Mouse (Mus musculus) MN1 (cell line): ENCODE results near the gene Nt5m.
A peak's percentile ranks its signal among the peaks of the same experiment; 100 is the strongest.
"Not testable (repeated sequence)": the region's sequence is repeated elsewhere in the genome, so short reads cannot be mapped to it uniquely, and the experiment has no call there.

Experiments used
- DNase-seq: peaks from one replicate; pipeline ENCODE4 v3.0.0-alpha.2; 2016; ENCODE audit warnings: low spot score

Gene Nt5m

DNA sequence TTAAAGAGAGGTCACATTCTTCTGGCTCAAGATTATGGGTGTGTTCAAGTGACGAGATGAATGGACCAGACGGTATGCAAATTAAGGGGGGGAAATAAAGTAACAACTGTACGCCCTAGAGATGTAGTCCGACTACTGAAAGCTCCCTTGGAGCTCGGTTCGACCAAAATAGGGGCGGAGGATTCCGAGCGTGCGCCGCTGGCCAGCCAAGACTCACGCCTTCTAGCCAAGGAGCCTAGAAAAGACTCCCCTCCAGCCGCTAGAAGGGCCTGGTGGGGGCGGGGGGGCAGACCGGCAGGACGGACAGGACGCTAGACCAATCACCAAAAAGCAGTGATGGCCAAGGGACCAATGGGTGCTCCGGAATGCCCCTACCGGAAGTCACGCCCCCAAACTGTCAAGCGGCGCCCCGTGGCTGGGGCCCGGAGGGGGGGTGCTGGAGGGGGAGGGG, at the start of gene Nt5m:
Gene Nt5m (plus strand): TSS at position 440 of the 451 bp plus-strand sequence.
- peak; percentile 97 for DNase-seq

DNA sequence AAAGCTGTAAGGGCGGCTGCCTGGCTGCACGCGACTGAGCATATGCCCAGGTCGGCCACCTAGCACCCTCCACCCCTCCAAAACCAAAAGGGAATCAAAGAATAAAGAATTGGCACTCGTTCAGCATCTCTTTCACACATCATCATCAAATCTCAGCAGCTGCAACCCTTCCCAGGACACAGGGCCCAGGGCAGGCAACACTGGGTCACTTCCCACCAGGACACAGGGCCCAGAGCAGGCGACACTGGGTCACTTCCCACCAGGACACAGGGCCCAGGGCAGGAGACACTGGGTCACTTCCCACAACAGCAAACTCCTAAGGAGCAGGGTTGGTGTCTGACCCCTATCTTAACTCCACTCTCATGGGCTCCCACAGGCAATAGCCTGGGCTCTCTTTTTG, 45.9 kb upstream of the Nt5m start:
- no peak for DNase-seq

DNA sequence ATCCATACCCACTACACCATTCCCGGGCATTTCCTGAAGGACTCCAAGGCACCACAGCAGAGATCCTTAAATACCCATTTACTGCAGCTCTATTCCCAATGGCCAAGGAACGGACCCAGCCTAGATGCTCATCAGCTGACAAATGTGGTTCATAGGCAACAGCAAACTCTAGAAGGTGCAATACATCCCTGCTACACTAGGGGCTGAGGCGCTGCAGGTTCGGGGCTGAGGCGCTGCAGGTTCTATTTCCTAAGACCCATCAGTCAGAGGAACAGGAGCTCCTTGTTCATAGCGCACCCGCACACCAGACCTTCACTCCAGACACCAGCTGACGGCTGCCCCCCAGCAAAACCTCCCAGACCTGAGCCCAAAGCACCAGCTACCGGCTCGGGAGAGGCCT, 38.8 kb upstream of the Nt5m start:
- DNase-seq, result no peak

DNA sequence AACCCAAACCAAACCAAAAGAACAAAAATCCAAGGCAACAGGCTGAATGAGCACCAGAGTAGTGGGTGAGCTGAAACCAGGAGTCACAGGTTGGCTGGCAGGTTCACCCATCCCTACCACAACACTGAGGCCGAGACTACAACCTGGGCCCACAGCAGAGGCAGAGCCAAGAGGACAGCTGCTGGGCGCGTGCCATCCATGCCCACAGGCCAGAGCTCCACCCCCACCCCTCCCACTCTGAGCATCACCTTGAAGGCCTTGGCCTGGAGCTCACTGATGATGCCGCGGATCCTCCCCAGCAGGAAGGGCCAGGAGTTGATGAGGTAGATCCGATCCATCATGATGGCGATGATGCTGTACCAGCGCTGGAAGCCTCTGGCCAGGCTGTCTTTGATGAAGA, 37.4 kb upstream of the Nt5m start:
- no peak for DNase-seq

DNA sequence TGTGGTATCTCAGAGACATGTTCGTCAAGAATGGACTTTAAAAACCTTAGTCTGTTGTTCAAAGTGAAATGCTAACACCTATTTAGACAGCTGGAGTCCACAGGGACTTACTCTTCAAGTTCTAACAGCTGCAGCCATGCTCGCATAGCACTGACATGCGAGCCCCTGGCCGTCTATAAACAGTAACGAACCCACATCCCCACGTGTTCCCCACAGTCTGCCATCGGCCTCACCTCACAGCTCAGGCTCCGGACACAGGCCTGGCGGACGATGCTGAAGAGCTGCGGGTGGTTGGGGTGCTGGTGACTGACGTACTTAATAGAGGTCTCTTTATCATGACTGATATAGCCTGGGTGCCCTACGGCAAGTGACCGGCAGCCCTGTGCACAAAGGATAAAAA, 35.7 kb upstream of the Nt5m start:
- DNase-seq, result no peak

DNA sequence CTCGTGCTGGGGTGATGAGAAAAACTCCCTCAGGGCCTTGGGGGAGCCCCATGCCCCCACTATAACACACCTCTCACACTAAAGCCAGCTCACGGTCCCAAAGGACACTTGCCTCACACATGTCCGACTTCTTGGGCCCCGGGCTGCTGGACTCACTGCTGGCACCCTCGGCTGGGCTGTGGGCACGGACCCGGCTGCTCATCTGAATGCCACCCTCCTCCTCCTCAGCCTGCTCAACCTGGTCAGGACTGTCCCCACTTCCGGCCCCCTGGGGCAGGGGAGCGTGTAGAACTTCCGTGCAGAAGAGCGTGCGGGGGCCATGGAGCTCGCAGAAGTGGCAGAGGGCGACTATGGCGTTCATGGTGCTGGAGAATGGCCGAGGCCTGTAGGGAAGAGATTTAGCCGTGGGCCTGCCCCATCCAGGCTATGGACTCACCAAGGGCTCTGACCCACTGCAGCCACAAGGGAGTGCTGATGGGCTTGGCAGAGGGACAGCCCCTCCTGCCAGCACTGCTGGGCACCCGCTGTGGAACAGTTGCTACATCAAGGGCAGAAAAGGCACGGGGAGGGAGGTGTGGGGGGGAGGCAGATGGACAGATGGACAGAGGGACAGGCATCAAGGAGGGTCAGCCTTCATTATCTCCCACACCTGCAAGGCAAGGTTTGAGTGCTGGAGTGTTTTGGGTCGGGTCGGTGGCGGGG, 34.7 kb upstream of the Nt5m start:
- peak; percentile 21 for DNase-seq

DNA sequence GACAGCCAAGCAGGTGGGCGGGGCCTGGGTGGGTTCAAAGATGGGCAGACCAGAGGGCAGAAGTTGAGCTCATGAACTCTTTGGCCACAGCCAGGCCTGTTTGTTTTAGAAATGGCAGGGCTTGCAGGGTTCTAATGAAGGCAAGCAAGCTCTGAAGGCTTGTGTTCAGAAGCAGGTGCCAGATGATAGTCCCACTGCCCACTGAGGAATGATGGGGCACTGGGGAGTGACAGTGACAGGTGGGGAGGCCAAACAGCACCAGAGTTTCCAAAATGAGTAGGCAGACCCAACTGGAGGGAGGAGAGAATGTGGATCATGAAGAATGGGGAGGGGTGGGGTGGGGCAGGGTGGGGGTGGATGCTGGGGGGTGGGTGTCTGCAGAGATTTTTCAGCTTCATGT, 34.0 kb upstream of the Nt5m start:
- DNase-seq, result no peak

DNA sequence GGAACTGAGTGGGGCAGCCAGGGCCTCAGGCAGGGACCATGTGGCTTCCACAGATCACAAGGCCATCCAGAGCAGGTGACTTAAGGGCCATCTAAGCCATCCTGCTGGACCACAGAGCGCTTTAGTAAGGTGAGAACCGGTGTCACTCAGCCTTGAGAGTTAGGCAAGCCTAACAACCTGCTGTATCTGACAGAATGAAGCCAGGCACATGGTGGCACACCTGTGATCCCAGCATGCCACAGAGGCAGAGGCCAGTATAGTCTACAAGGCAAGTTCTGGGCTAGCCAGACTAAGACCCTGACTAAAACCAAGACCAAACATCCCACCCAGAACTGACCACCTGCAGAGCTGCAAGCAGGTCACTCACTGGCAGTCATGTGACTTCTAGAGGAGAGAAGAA, 33.6 kb upstream of the Nt5m start:
- no peak for DNase-seq

DNA sequence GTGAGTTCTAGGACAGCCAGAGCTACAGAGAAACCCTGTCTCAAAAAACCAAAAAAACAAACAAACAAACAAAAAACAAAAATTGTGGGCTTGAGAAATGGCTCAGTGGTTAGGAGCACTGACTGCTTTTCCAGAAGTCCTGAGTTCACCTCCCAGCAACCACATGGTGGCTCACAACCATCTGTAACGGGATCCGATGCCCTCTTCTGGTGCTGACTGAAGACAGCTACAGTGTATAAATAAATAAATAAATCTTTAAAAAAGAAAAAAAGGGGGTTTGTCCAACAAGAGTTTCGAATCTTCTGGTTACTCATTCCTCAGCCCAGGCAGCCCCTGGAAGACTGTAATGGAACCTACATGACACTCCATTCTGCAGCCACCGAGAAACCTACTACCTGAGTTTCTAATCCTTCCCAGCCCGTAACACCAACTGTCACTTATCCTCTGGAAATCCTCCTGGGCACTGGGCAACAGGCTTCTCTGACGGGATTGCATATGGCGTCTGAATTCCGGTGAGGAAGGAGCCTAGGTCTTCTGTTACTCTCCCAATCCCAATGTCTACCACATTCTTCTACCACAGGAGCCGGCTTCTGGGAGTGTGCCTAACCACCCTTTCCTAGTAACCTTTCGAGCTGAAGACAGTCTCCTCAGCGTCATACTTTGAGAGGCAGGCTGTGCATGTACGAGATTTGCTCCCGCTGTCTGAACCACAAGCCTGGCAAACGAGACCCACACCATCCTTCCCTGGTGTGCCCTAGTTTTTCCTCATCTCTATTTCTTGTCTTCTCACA, 30.9 kb upstream of the Nt5m start:
- no peak for DNase-seq

DNA sequence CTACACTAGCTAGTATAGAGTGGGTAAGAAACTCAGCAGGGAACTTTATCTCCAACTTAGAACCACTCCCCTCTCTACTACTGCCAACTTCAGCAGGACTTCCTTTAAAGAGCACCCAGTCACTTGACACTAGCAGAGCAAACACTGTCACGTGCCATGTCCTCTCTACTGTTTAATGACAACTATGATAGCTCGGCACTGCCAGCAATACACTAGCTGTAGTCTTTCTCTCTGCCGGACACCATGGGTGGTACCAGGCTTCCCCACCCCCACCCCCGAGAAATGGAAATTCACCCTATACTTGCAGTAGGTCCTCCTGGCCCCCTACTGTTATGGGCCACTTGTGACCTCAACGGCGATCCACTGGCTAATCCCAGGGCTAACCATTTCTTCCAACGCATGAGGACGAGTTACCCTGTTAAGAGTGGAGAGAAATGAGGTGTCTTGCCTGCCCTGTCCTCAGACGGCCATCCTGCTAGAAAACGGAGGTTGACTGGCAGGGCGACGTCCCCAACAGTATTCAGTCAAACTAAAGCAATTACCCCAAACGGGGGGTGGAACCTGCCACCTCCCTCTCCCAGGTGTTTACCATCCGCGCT, 30.1 kb upstream of the Nt5m start:
- DNase-seq, result peak; percentile 64

DNA sequence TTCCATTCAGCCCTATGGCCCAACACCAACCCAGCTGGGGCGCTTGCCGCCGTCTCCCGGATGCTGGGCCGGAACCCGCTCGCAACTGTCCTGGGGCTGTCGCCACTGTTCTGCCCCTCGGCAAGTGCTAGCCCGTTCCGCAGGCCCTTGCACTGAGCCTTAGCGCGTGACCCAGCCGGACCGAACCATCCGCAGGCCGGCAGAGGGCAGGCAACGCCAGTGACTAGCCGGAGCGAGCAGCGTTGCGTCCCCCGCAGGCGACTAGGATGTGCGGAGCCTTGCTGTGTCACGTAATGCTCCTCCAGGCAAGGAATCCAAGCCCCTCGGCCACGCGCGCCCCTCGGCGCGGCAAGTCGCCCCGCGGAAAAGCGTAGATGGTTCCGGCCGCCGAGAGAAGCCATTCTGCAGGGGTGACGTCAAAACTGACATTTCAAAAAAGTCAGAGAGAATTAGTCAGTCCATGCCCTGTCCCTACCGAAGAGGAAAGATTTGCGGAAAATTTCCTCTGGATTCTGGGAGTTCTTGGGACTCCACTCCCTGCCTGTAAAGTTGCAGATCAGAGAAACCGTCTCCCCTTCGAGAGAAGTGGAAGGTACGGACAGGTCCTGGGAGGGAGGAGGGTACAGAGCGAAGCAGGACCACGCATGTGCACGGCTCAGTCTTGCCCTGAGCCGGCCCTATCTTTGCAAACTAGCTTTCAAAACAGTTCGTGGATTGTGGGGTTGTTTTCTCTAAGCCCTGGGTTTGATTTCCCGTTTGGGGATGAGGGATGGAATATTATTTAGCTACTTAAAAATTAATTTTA, 29.4 kb upstream of the Nt5m start, which contains the start of gene Flcn:
Gene Flcn (minus strand): TSS at position 347 of the 805 bp plus-strand sequence.
- peak; percentile 92 for DNase-seq

DNA sequence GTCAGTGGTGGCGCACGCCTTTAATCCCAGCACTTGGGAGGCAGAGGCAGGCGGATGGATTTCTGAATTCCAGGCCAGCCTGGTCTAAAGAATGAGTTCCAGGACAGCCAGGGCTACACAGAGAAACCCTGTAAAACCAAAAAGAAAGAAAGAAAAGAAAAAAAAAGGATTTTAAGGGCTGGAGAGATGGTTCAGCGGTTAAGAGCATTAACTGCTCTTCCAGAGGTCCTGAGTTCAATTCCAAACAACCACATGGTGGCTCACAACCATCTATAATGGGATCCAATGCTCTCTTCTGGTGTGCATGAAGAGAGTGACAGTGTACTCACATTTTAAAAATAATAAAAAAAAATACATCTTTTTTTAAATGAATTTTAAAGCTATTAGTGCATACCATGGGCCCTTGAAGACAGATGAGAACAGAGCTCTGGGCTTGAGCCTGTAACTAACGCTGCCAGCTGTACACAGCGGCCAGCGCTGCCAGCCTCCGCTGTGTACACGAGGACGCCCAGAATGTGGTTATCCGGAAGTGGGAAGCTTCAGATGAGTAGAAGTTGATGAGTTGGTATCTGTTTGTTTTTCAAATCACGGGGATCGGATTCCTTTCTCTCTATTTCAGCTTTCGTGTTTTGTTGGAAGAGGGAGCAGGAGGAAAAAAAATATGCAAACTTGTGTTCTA, 28.6 kb upstream of the Nt5m start:
- peak; percentile 73 for DNase-seq

DNA sequence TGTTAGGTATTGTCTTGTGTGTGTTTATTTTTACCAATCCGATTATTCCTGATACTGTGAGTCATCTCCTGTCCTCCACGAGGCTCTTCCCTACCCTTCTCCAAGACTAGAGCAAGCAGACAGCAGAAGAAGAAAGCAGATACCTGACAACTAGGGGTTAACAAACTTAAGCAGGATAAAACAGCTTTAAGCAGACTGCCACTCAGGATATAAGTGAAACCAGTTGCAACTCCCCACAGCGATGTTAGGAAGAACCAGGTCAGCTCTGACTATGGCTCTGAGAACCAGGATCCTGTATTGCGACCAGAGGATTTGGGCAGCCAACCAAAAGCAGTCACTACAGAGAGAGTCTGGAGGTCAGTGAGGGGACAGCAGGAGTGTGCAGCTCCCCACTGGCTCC, 28.0 kb upstream of the Nt5m start:
- peak; percentile 75 for DNase-seq

DNA sequence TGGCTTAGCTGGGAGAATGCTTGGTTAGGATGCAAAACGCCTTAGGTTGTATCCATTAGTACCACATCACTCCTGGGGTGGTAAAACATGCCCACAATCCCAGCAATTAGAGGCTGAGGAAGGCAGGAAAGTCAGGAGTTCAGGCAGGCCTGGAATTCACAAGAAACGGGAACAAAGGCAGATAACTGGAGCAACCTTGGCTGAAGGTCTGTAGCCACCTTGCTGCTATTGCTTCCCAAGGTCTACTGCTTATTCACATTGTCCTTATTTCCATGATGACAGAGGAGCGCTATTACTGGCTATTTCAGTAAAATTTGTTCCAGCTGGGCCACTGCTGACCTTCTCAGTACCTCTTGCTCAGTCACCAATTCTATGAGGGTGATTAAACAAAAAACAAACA, 26.0 kb upstream of the Nt5m start:
- DNase-seq, result no peak

DNA sequence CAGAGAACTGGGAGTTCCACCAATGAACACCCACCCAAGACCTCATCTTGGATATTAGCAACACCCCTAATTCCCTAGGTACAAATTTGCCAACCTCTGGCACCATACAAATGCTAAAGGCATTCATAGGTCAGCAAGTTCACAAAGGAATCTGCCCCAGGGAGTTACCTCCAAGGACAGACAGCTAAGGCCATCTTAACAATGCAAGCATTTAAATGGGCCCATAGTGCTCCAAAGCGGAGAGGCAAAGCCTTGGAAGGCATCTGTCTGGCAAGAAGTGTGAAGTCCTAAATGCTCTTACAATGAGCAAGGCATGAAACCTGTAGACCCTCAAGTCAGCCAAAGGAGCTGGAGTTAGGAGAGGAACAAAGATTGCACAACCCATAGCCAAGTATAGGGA, 24.9 kb upstream of the Nt5m start:
- DNase-seq, result no peak

DNA sequence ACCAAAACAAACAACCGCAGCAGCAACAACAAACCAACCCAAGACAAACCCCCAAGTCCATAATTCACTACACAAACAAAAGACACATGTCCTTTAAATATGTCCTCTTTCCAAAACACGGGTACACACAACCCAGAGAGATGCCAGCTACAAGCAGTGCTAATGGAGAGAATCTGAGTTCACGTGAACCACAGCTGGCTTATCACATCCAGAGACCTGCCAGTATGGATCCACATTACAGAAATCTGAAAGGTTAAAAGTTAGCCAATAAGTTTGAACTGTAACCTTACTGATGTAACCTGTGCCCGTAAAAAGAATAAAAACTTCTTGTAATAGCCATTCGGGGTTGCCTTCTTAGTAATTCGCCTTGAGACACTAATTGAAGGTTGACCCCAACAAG, 24.3 kb upstream of the Nt5m start:
- DNase-seq, result no peak

DNA sequence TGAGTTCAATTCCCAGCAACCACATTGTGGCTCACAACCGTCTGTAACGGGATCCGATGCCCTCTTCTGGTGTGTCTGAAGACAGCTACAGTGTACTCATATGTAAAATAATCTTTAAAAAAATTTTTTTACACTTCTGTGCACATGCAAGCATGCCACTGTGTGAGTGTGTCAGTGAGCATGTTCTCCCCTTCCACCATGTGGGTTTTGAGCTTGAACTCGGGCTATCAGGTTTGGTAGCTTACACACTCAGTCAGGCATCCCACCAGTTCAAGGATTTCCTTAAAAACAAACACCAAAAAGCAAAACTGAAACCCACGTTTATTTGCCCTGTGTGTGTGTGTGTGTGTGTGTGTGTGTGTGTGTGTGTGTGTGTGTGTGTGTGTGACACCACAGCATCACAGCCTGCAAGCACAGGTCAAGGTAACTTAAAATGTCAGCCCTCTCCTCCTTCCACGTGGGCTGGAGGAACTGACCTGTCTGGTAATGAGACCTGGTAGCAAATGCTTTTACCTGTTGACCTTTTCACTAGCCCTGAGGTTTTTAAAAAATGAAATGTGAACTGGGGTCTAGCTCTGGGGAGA, 23.7 kb upstream of the Nt5m start:
- DNase-seq, result no peak

DNA sequence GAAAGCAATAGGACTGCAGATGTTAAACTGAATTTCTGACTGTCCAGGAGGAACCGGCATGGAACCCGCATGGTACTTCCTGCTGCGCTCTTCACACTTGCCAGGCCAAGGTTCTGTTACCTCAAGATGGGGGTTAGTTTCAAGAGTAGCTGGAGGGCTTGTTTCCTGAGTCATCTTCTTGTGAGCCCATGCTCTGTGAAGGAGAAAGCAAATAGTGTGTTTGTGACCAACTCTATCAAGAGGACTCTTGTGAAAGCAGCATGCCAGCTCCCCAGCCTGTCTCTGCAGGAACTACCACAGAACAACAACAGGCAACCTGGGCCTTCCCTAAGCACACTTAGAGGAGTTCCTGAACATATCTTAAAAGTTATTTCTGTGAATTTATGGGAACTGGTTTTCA, 21.3 kb upstream of the Nt5m start:
- DNase-seq, result no peak

DNA sequence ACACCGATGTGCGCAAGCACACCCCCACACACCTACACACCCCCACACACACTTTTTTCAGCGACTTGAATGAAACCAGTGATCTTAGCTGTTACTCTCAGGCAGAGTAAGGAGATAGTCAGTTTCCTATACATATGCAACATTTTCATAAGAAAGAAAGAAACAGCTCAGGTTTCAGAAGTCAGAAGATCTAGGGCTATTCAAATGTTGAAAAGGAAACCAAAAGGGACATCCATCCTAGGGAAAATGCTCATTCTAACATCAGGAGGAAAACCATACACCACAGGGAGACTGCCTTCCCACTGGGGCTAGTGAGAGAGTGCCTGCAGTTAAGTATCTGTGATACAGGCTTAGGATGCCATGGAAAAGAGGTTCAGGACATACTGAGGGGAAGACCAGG, 17.6 kb upstream of the Nt5m start:
- DNase-seq, result no peak

DNA sequence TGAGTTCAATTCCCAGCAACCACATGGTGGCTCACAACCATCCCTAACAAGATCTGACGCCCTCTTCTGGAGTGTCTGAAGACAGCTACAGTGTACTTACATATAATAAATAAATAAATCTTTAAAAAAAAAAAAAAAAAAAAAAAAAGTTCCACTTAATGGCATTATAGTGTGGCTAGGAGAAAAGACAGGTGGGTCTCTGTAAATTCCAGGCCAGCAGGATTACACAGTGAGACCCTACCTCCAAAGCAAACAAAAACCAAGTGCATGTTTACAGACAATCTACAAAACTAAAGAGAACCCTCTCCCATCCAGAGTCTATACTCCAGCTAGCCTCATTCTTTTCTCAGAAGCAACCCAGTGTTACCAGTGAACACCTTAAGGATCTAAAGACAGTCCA, 1.5 kb upstream of the Nt5m start:
- not testable (repeated sequence) for DNase-seq

DNA sequence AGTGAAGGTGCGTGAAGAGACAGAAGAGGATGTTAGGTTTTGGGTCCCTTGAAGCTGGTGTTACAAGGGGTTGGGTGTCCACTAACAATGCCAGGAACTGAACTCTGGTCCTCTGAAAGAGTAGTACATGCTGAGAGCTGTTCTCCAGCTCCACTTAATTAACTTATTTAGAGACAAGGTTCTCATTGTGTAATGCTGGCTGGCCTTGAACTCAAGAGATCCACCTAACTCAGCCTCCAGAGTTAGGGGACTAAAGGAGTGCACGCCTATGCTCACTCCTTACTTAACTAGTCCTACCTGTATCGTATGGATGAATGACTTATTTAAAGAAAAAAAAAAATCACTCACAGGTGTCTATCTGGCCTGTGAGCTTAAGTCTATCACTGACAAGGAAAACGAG, 821 bp upstream of the Nt5m start:
- peak; percentile 30 for DNase-seq
